Mouse (Mus musculus) kidney, embryonic 16.5 days (tissue): ENCODE data around the gene Gm10134. TPM values are rescaled to one million over a fixed set of nuclear protein-coding genes. Genes with fewer than 3 reads are reported as not detected.

ENCODE experiments used
- ATAC-seq: fragments of 200-750 bp; cut with Nextera tagmentation; 2 replicates; pipeline ENCODE4 v1.8.0; 2017; ENCODE audit warnings: moderate TSS enrichment; ENCODE audit not compliant: low FRiP score, low TSS enrichment
- H3K27ac ChIP-seq: fragments of 300-500 bp; sonication (generic); 2 replicates; pipeline ENCODE4 v1.5.1; 2014; ENCODE audit warnings: low read length
- H3K27me3 ChIP-seq: fragments of 300-500 bp; sonication (generic); 2 replicates; pipeline ENCODE4 v1.6.1; 2014; ENCODE audit warnings: low read length, control low read depth, mixed read lengths; ENCODE audit not compliant: insufficient read depth
- H3K36me3 ChIP-seq: fragments of 300-500 bp; sonication (generic); 2 replicates; pipeline ENCODE4 v1.6.1; 2014; ENCODE audit warnings: low read length, control low read depth, mixed read lengths; ENCODE audit not compliant: insufficient read depth
- H3K4me1 ChIP-seq: fragments of 300-500 bp; sonication (generic); 2 replicates; pipeline ENCODE4 v1.6.1; 2014; ENCODE audit warnings: low read length, control low read depth, mixed read lengths; ENCODE audit not compliant: insufficient read depth
- H3K4me2 ChIP-seq: fragments of 300-500 bp; sonication (generic); replicated peaks from 2 replicates; pipeline ENCODE4 v1.6.1; 2014; ENCODE audit warnings: low read depth, low read length
- H3K4me3 ChIP-seq: fragments of 300-500 bp; sonication (generic); 2 replicates; pipeline ENCODE4 v1.5.1; 2014; ENCODE audit warnings: mild to moderate bottlenecking, low read length
- H3K9ac ChIP-seq: fragments of 300-500 bp; sonication (generic); replicated peaks from 2 replicates; pipeline ENCODE4 v1.6.1; 2014; ENCODE audit warnings: low read length
- H3K9me3 ChIP-seq: fragments of 300-500 bp; sonication (generic); 2 replicates; pipeline ENCODE4 v1.6.1; 2016; ENCODE audit warnings: low read length, control low read depth
- WGBS: fragments of 180-500 bp; shearing (Covaris S2); extraction: QIAGEN DNeasy Blood & Tissue Kit; methylation state at CpG from one replicate; pipeline ENCODE4 v1.1.7; 2014; 5-methylcytosine and 5-hydroxymethylcytosine counted together
- polyA plus RNA-seq: library from polyadenylated mRNA; unstranded; fragments of >200 nt; fragmentation: Nextera tagmentation; extraction: Ambion mirVana; gene quantifications from 2 replicates; pipeline ENCODE4 v1.2.1, GENCODE M21; 2015

Gene Gm10134
- polyA plus RNA-seq, 1 experiment from 2014 or later, result 8.3 TPM

- no peaks in the 10 kb centered on the region for H3K36me3 ChIP-seq
- H3K9ac ChIP-seq, result no peak overlapping the region
- 81% methylated on average over 7 of the region's 7 CpGs for WGBS
Measured at GRCm38 (mm10) chr2:28528354-28528730, 22.4 kb downstream of the Gm10134 start.

GRCm38 (mm10) chr2:28529856-28530255 lies 24.0 kb downstream of the Gm10134 start:
- ATAC-seq, result no peak
- H3K9me3 ChIP-seq, result no peaks in the 10 kb centered on the region

More at GRCm38 (mm10) chr2:28528354-28528730, 22.4 kb downstream of the Gm10134 start:
- Histone ChIP-seq H3K9me3 (no peaks in the 10 kb centered on the region), H3K4me3 (no peak overlapping the region), H3K27ac (no peak overlapping the region), H3K4me2 (no peak overlapping the region), H3K4me1 (peaks cover 46% of the 10 kb centered on the region), H3K27me3 (no peaks in the 10 kb centered on the region)
- ATAC-seq, result no peak

GRCm38 (mm10) chr2:28530311-28530710 lies 24.4 kb downstream of the Gm10134 start:
- Histone ChIP-seq H3K9ac (no peak overlapping the region), H3K4me2 (no peak overlapping the region), H3K4me3 (no peak overlapping the region), H3K27ac (no peak overlapping the region), H3K9me3 (no peaks in the 10 kb centered on the region), H3K36me3 (no peaks in the 10 kb centered on the region), H3K4me1 (peaks cover 47% of the 10 kb centered on the region), H3K27me3 (no peaks in the 10 kb centered on the region)
- 55% methylated on average over 7 of the region's 7 CpGs for WGBS
- no peak for ATAC-seq

More at GRCm38 (mm10) chr2:28529856-28530255, 24.0 kb downstream of the Gm10134 start:
- Histone ChIP-seq H3K4me2 (no peak overlapping the region), H3K27me3 (no peaks in the 10 kb centered on the region), H3K9ac (no peak overlapping the region), H3K4me3 (no peak overlapping the region), H3K36me3 (no peaks in the 10 kb centered on the region), H3K4me1 (peaks cover 47% of the 10 kb centered on the region), H3K27ac (no peak overlapping the region)
- WGBS, result 74% methylated on average over 4 of the region's 4 CpGs

GRCm38 (mm10) chr2:28532938-28533771 lies 27.3 kb downstream of the Gm10134 start:
- peak overlapping the region; percentile 78 for H3K27ac ChIP-seq
- peak overlapping the region; percentile 74 for H3K9ac ChIP-seq
- ATAC-seq, result peak; percentile 95
- no peaks in the 10 kb centered on the region for H3K9me3 ChIP-seq
- peak overlapping the region; percentile 58 for H3K4me3 ChIP-seq
- no peaks in the 10 kb centered on the region for H3K36me3 ChIP-seq
- peaks cover 41% of the 10 kb centered on the region for H3K4me1 ChIP-seq
- H3K4me2 ChIP-seq, result peak overlapping the region; percentile 71
- H3K27me3 ChIP-seq, result no peaks in the 10 kb centered on the region
- 4% methylated on average over 31 of the region's 49 CpGs for WGBS

GRCm38 (mm10) chr2:28533901-28534435 lies 28.1 kb downstream of the Gm10134 start:
- Histone ChIP-seq H3K27me3 (no peaks in the 10 kb centered on the region), H3K4me2 (peak overlapping the region; percentile 71), H3K9ac (peak overlapping the region; percentile 74), H3K4me1 (peaks cover 45% of the 10 kb centered on the region), H3K27ac (peak overlapping the region; percentile 78), H3K4me3 (peak overlapping the region; percentile 58), H3K36me3 (no peaks in the 10 kb centered on the region), H3K9me3 (no peaks in the 10 kb centered on the region)
- WGBS, result 61% methylated on average over 7 of the region's 7 CpGs
- 0 out of 2 replicates have a peak, but pooled peaks have one; percentile 0 for ATAC-seq

GRCm38 (mm10) chr2:28534436-28535262 lies 28.8 kb downstream of the Gm10134 start:
- H3K4me3 ChIP-seq, result peak overlapping the region; percentile 58; the same call in 1 of the 2 replicates
- no peaks in the 10 kb centered on the region for H3K36me3 ChIP-seq
- H3K4me2 ChIP-seq, result peak overlapping the region; percentile 71
- H3K27ac ChIP-seq, result peak overlapping the region; percentile 78
- 0 out of 2 replicates have a peak, but pooled peaks have one; percentile 4 for ATAC-seq
- H3K4me1 ChIP-seq, result peaks cover 52% of the 10 kb centered on the region
- no peaks in the 10 kb centered on the region for H3K9me3 ChIP-seq
- WGBS, result 36% methylated on average over 11 of the region's 11 CpGs
- H3K9ac ChIP-seq, result peak overlapping the region; percentile 74
- no peaks in the 10 kb centered on the region for H3K27me3 ChIP-seq

GRCm38 (mm10) chr2:28535263-28535540 lies 29.3 kb downstream of the Gm10134 start:
- no peak for ATAC-seq
- H3K27ac ChIP-seq, result peak overlapping the region; percentile 78; the same call in 1 of the 2 replicates
- no peaks in the 10 kb centered on the region for H3K9me3 ChIP-seq
- no peaks in the 10 kb centered on the region for H3K27me3 ChIP-seq
- 27% methylated on average over 4 of the region's 4 CpGs for WGBS
- H3K36me3 ChIP-seq, result no peaks in the 10 kb centered on the region
- H3K9ac ChIP-seq, result peak overlapping the region; percentile 12; the same call in 1 of the 2 replicates
- H3K4me2 ChIP-seq, result peak overlapping the region; percentile 71
- peaks cover 53% of the 10 kb centered on the region for H3K4me1 ChIP-seq
- no peak overlapping the region for H3K4me3 ChIP-seq

- Histone ChIP-seq H3K4me2 (peak overlapping the region; percentile 71; the same call in 1 of the 2 replicates), H3K4me1 (peaks cover 51% of the 10 kb centered on the region), H3K27me3 (no peaks in the 10 kb centered on the region), H3K9me3 (no peaks in the 10 kb centered on the region), H3K27ac (no peak overlapping the region; the same call in 1 of the 2 replicates), H3K36me3 (no peaks in the 10 kb centered on the region), H3K9ac (peak overlapping the region; percentile 12; the same call in 1 of the 2 replicates), H3K4me3 (no peak overlapping the region)
- ATAC-seq, result no peak
- WGBS, result 31% methylated on average over 7 of the region's 7 CpGs
Measured at GRCm38 (mm10) chr2:28535650-28536049, 29.8 kb downstream of the Gm10134 start.

GRCm38 (mm10) chr2:28536166-28536565 lies 30.3 kb downstream of the Gm10134 start:
- Histone ChIP-seq H3K27ac (peak overlapping the region; percentile 12; the same call in 1 of the 2 replicates), H3K4me3 (no peak overlapping the region), H3K4me1 (peaks cover 50% of the 10 kb centered on the region), H3K4me2 (no peak overlapping the region), H3K36me3 (no peaks in the 10 kb centered on the region), H3K9me3 (no peaks in the 10 kb centered on the region), H3K9ac (no peak overlapping the region; the same call in 1 of the 2 replicates), H3K27me3 (no peaks in the 10 kb centered on the region)
- WGBS, result 38% methylated on average over 4 of the region's 4 CpGs
- ATAC-seq, result no peak
